Mouse (Mus musculus): ENCODE data around the gene Cand2.

DNA sequence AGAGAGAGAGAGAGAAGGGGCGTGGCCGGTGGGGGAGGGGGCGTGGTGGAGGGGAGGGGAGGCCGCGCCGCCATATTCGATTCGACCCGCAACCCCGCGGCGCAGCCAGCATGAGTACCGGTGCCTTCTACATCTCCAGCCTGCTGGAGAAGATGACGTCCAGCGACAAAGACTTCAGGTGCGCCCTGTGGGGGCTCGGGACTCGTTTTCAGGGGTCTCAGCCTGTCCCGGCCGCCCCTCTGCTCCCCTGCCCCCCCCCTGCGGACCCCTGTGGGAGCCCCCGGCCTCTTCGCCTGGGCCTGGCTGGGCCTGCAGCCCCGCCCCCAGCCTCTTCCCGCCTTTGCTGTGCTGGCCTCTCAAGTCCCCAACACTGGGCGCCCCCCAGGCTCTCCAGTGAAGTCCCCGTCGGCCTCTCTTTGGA lies at the start of gene Cand2:
- TF ChIP-seq CTCF (IDR thresholded peaks at IDR 0.05; ENCODE audit: control insufficient read depth, insufficient read depth, insufficient read length) (no peak), USF1 (IDR thresholded peaks at IDR 0.05; ENCODE audit: low read depth) (no peak), CEBPB (IDR thresholded peaks at IDR 0.05; ENCODE audit: low read depth) (no peak), FOSL1 (IDR thresholded peaks at IDR 0.05; ENCODE audit: insufficient read depth, low read length, poor library complexity, severe bottlenecking) (no peak), MYOG (IDR thresholded peaks at IDR 0.05; ENCODE audit: control insufficient read depth, extremely low read depth, insufficient read length) (no peak), MAX (IDR thresholded peaks at IDR 0.05) (no peak), MYOD1 (IDR thresholded peaks at IDR 0.05; ENCODE audit: control insufficient read depth, insufficient read length, low read depth) (no peak)

All from C2C12 (cell line).